Mouse (Mus musculus) MEL (cell line): ENCODE results near the gene Eprs.

ENCODE experiments used
- BHLHE40 ChIP-seq: IDR thresholded peaks from 2 replicates; pipeline ENCODE4 v1.6.1; 2012; ENCODE audit warnings: low read depth, mild to moderate bottlenecking, inconsistent platforms, low read length, improper control_type of control experiment, borderline replicate concordance
- CHD1 ChIP-seq: IDR thresholded peaks from 2 replicates; pipeline ENCODE4 v1.6.1; 2012; ENCODE audit warnings: low read depth, mild to moderate bottlenecking, inconsistent platforms, low read length, improper control_type of control experiment
- CTCF ChIP-seq, 3 experiments: IDR thresholded peaks in 2 of 3; conservative IDR thresholded peaks in 1 of 3; 2 replicates each; pipeline ENCODE4 v1.5.1; 2011 to 2012; ENCODE audit warnings: low read length in 3 of 3, low read depth in 2 of 3, mild to moderate bottlenecking in 2 of 3, improper control_type of control experiment in 1 of 3, inconsistent platforms in 1 of 3, mixed read lengths in 1 of 3, moderate library complexity in 1 of 3; ENCODE audit not compliant: control insufficient read depth in 1 of 3, insufficient read depth in 1 of 3, poor library complexity in 1 of 3, severe bottlenecking in 1 of 3
- EP300 ChIP-seq, 2 experiments: IDR thresholded peaks; 2 replicates each; pipeline ENCODE4 v1.6.1; 2011; ENCODE audit warnings: improper control_type of control experiment in 2 of 2, low read length in 2 of 2, low read depth in 1 of 2, mild to moderate bottlenecking in 1 of 2
- HCFC1 ChIP-seq: IDR thresholded peaks from 2 replicates; pipeline ENCODE4 v1.6.1; 2012; ENCODE audit warnings: low read depth, mild to moderate bottlenecking, inconsistent platforms, low read length, improper control_type of control experiment, moderate library complexity
- MAFK ChIP-seq: IDR thresholded peaks from 2 replicates; pipeline ENCODE4 v1.6.1; 2011; ENCODE audit warnings: low read depth, mild to moderate bottlenecking, low read length, improper control_type of control experiment, borderline replicate concordance
- MAX ChIP-seq: IDR thresholded peaks from 2 replicates; pipeline ENCODE4 v1.6.1; 2011; ENCODE audit warnings: low read length, improper control_type of control experiment
- NELFE ChIP-seq: IDR thresholded peaks from 2 replicates; pipeline ENCODE4 v1.6.1; 2011; ENCODE audit warnings: low read depth, low read length, improper control_type of control experiment
- NRF1 ChIP-seq: IDR thresholded peaks from 2 replicates; pipeline ENCODE4 v1.6.1; 2014; ENCODE audit warnings: low read depth, mild to moderate bottlenecking, inconsistent platforms, low read length, improper control_type of control experiment, moderate library complexity; ENCODE audit not compliant: poor library complexity, insufficient read depth, severe bottlenecking
- POLR2A ChIP-seq, 2 experiments: IDR thresholded peaks; 2 replicates each; pipeline ENCODE4 v1.6.1; 2011 to 2012; ENCODE audit warnings: low read length in 2 of 2, mild to moderate bottlenecking in 2 of 2, control low read depth in 1 of 2, improper control_type of control experiment in 1 of 2, low read depth in 1 of 2, moderate library complexity in 1 of 2; ENCODE audit not compliant: control insufficient read depth in 1 of 2, insufficient read depth in 1 of 2, poor library complexity in 1 of 2
- POLR2AphosphoS5 ChIP-seq: IDR thresholded peaks from 2 replicates; pipeline ENCODE4 v1.6.1; 2012; ENCODE audit warnings: low read depth, borderline replicate concordance, mild to moderate bottlenecking, inconsistent platforms, low read length, moderate library complexity, mixed read lengths
- RAD21 ChIP-seq: IDR thresholded peaks from 2 replicates; pipeline ENCODE4 v1.6.1; 2011; ENCODE audit warnings: mild to moderate bottlenecking, low read depth, low read length, improper control_type of control experiment
- USF1 ChIP-seq: IDR thresholded peaks from 2 replicates; pipeline ENCODE4 v1.6.1; 2014; ENCODE audit warnings: low read depth, mild to moderate bottlenecking, inconsistent platforms, low read length, improper control_type of control experiment, moderate library complexity
- ZNF384 ChIP-seq: IDR thresholded peaks from 2 replicates; pipeline ENCODE4 v1.6.1; 2012; ENCODE audit warnings: low read depth, mild to moderate bottlenecking, inconsistent platforms, low read length, improper control_type of control experiment

DNA sequence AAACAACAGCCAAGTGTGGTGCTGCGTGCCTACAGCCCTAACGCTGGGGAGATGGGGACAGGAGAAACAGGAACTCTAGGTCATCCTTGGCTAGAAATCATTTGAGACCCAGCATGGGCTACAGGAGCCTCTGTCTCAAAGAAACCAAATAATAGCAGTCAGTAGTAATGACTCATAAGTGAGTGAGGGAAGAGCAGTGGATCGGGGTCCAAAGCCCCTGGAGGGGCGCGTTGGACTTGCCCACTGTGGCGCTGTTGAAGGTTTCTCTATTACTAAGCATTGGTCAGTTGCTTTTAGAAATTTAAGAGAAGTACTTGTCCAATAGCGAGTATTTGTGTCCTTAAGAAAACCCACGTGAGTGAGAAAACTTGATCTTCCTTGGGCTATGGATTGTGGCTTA, 9.5 kb upstream of the Eprs start:
- no peak for TF ChIP-seq HCFC1
- TF ChIP-seq POLR2A (IDR thresholded peaks at IDR 0.05; ENCODE audit: control insufficient read depth in 1 of 2, insufficient read depth in 1 of 2, low read depth in 1 of 2, low read length in 2 of 2, poor library complexity in 1 of 2), result no peak
- TF ChIP-seq RAD21, result no peak
- no peak for TF ChIP-seq BHLHE40
- TF ChIP-seq ZNF384, result no peak
- no peak for TF ChIP-seq EP300 (IDR thresholded peaks at IDR 0.05; ENCODE audit: low read depth in 1 of 2, low read length in 2 of 2)
- no peak for TF ChIP-seq USF1
- TF ChIP-seq MAFK, result no peak
- no peak for TF ChIP-seq CTCF (IDR thresholded peaks at IDR 0.05 in 2 of 3, conservative IDR thresholded peaks at IDR 0.05 in 1 of 3; ENCODE audit: control insufficient read depth in 1 of 3, insufficient read depth in 1 of 3, low read depth in 2 of 3, low read length in 3 of 3, poor library complexity in 1 of 3, severe bottlenecking in 1 of 3)
- TF ChIP-seq CHD1, result no peak
- TF ChIP-seq POLR2AphosphoS5, result no peak
- TF ChIP-seq NELFE, result no peak
- TF ChIP-seq MAX, result no peak
- TF ChIP-seq NRF1, result no peak
